Mouse (Mus musculus) gastrocnemius, adult 18-20 months (tissue): ENCODE results near the gene Hs6st1. TPM values are rescaled to one million over a fixed set of nuclear protein-coding genes. Genes with fewer than 3 reads are reported as not detected.
"Not testable (repeated sequence)": the region's sequence is repeated elsewhere in the genome, so short reads cannot be mapped to it uniquely, and the experiment has no call there.

Source experiments
- DNase-seq: peaks from one replicate; pipeline ENCODE4 v3.0.0; 2021; ENCODE audit warnings: low spot score
- long read RNA-seq, 2 experiments: library from polyadenylated mRNA; stranded (forward); transcript quantifications; one replicate each; pipeline ENCODE4 v2.0.0; 2021
- total RNA-seq, 2 experiments: library from RNA; stranded (reverse); gene quantifications; 2 replicates each; pipeline ENCODE4 v1.2.3; 2021

Gene Hs6st1
- total RNA-seq, result 10 to 100 TPM; 19.7 to 22.0 TPM
- long read RNA-seq, experiment 1, transcript Hs6st1-201 (2 exons, 3,719 nt), result major isoform, 16 of 25 reads
- long read RNA-seq, experiment 1, transcript Hs6st1-202 (1 exons, 3,291 nt), result minor isoform, 7 of 25 reads
- long read RNA-seq, experiment 1, partial matches to known transcripts, result 0 of 25 reads
- long read RNA-seq, experiment 1, other reads (novel, unspliced or antisense), result 2 of 25 reads
- long read RNA-seq, experiment 2, transcript Hs6st1-202 (1 exons, 3,291 nt), result minor isoform, 6 of 24 reads
- long read RNA-seq, experiment 2, transcript Hs6st1-201 (2 exons, 3,719 nt), result major isoform, 16 of 24 reads
- long read RNA-seq, experiment 2, partial matches to known transcripts, result 0 of 24 reads
- long read RNA-seq, experiment 2, other reads (novel, unspliced or antisense), result 2 of 24 reads

DNA sequence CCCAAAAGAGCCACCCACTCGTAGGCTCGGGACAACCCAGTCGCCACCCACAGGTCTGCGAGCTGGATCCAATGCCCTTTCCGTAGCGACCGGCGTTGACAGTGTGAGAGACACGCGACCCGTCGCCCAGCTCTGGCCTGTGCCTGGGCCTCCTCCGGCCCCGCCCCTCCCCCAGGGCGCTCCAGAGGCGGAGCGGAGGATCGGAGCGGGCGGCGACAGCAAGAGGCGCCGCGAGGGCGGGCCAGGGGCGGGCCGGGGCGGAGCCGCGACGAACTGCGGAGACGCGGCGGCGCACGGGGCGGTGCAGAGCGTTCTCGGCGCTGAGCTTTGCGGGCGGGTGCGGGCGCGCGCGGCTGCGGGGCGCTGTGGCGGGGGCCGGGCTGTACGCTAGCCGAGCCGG is at the start of gene Hs6st1:
Gene Hs6st1, plus strand, starts transcription at position 325 of the 400 bp plus-strand sequence.
- peak; percentile 92 for DNase-seq

DNA sequence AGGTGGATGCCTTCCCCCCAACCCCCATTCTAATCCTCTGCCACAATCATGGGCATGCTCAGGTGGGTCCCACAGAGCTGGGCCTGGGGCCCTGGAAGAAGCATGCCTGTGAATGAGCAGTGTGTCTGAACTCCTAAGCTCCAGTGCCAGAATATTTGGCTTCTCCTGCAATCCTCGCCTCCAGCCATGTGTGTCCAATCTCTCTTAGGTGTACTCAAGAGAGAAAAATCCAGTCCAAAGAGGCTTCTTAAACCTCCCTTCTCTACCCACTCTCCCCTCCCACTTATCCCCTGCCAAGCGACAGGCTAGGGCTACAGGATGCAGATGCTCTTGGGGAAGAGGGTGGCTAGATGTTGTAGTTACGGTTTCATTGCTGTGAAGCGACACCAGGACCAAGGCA is 49.6 kb upstream of the Hs6st1 start:
- no peak for DNase-seq

DNA sequence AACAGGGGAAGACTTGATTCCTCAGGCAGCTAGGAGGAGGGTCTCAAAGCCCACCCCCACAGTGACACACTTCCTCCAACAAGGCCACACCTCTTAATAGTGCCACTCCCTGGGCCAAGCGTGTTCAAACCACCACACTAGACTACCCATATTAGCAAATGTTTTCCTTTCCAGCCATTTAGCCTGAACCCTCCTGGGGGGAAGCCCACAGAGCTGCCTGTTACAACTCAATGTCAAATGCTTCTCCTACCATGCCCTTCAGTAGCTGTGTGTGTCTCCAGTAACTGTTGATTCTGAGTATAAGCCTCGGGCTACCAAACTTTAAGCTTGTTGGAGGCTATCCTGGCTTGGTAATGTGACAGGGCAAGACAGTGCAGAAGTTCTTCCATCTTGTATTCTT is 49.0 kb upstream of the Hs6st1 start:
- DNase-seq, result no peak

DNA sequence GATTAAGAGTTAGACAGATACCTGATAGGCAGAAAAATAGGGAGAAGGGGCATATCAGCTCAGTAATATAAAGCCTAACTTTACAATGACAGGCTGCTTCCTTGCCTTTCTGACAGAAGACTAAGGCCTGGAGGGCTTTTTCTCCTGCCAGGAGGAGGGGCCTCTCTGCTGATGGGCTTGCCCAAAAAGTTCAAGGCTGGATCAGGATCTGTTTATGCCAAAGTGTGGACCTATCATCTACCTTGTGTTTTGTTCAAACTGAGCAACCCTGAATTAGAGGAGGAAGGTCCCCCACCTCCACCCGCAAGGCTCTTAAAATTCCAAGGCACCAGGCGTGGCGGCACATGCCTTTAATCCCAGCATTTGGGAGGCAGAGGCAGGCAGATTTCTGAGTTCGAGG is 47.9 kb upstream of the Hs6st1 start:
- DNase-seq, result no peak

DNA sequence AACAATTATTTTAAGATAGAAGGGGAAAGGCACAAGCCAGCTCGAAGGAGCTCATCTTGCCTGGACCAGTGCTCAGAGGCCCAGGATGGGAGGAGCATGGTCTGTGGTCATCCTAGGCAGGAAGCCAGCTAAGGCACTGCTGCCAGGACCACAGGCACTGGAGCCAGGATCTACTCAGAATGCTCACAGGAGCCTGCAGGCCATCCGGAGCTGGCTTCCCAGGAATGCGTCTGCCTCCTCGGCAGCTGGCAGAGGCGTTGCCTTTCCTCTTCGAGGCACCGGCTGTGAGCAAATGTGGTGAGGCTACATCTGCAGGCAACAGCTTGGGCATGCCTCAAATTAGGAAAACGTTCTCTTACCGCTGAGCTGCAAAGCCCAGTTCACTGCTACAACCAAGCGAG is 37.8 kb upstream of the Hs6st1 start:
- peak; percentile 82 for DNase-seq

DNA sequence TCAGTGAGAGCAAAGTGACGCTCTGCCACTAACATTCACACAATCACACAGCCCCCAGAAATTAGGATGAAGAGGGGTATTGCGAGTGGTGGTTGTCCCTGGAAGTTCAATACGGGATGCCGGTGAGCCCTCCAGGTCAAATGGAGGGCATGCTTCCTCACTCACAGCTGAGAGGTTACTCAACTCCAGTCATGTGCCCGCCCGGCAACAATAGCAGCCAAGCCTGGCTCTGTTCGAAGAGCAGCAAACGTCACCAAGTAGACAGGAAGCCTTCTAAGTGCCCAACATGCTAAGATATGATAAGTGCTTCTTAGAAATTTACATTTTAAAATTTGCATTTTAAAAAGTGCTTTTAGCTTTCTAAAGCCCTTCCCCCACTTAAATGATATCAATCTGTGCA is 29.4 kb upstream of the Hs6st1 start:
- DNase-seq, result no peak

DNA sequence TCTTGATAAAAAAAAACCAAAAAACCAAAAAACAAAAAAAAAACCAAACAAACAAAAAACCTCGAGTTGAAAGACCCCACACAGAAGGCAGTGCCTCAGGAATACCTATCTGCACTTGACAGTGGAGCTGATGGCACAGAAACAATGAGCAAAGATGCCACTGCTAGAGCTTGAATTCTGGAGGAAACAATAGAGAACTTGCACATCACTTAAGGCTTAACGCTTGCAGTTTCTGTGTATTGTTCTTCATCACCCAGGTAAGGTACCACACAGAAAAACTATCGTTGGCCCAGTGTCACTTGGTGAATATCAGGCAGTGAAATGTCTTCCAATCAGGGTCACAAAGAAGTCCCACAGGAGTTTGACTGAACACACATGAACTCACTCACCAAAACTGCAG is 26.1 kb upstream of the Hs6st1 start:
- no peak for DNase-seq

DNA sequence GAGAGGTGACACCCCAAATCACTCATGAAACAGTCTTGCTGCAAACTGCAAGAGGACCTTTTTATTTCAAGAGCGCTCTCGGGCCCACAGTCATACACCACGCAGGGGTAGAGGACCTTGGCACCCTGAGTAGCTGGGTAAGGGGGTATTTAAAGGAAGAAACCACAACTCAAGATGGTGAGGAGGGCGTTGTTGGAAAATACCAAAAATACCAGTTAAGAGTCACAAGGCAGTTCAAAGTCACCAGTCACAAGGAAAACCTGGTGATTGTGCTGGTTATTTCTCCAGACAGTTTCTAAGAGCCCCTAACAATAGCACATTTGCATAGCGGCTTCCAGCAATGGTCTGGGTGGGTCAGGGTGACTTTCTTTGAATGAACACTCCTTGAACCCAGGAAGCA is 24.4 kb upstream of the Hs6st1 start:
- not testable (repeated sequence) for DNase-seq

DNA sequence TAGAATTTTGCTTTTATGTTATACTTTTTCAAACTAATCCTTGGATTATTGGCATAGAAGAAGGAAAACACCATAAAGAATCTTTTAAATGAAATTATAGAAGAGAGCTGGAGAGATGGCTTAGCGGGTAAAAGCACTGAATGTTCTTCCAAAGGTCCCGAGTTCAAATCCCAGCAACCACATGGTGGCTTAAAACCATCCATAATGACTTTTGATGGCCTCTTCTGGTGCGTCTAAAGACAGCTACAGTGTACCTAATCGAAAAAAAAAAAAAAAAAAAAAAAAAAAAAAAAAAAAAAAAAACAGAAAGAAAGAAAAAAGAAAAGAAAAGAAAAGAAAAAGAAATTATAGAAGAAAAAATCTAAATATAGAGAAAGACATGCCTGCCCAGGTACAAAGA is 23.9 kb upstream of the Hs6st1 start:
- no peak for DNase-seq

DNA sequence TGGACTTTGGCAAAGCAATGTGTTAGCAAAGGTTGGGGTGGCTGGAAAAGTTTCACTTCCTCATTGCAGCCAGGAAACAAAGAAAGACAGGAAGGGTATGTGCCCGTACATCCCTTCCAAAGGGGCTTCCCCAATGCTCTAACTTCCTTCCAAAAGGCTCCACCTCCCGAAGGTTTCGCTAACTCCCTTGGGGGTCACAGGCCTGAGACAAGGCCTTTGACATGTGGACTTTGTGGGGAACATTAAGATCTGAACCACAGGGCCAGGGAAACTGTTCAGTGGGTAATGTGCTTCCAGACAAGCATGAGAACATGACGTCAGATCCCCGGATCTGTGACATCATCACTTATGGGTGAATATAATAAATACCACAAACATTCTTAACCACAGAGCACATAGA is 15.5 kb upstream of the Hs6st1 start:
- no peak for DNase-seq

DNA sequence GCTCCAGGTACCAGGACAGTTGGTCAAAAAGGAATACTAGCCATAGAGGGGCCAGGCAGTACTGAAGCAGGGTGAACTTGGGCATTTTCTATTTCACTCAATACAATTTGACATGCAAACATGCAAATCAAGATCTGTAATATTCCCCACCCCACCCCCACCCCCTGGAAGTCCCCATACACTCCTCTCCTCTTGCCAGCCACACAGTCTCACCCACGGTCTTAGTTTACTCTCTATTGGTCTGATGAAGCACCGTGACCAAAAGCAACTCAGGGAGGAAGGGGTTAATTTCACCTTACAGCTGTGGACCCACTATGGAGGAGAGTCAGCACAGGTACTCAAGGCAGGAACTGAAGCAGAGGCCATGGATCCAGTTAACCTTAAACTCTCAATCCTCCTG is 14.6 kb upstream of the Hs6st1 start:
- no peak for DNase-seq

DNA sequence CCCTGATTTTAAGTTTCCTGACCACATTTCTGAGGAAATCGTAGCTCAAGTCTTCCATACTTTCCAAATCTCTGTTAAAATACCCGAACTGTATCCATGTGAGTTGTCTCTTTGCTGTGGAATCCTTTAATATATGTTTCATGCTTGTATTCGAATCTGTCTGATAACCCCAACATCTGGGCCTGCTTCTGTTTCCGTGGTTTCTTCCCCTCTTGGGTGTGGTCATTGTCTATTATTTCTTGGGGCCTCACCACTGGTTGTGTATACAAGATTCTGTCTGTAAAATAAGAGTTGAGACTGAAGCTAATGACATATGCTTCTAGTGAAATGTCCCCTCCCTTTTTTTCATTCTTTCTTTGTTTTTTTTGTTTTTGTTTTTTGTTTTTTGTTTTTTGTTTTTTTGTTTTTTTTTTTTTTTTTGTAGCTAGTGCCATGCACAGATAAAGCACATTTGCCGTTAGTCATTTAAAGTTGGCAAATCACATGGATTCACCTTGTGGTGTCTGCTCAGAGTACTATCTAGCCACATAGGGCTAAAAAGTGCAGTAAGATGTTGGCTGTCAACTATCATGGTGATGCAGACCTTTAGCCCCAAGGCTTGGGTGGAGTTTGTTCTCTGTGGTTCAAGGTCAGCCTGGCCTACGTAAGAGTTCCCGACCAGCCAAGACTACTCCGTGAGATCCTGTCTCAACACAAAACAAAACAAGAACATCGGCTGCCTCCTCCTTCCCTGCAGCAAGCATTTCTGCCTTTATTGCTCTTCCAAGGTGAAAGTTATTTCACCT is 13.8 kb upstream of the Hs6st1 start:
- DNase-seq, result no peak

DNA sequence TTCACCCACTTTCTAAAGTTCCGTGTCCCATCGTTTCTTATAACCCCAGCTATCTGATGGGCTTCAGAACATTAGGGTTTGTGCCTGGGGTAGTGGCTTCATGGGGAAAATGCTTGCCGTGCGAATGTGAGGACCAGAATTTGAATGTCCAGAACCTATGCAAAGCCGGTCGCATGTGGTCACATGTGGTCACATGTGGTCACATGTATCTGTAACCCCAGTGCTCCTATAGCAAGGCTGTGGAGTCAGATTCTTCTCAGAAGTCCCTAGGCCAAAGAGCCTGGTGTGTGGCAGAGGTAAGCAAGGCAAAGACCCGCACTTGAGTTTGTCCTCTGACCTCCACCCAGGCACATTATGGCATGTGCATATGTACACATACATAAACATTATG is 13.2 kb upstream of the Hs6st1 start:
- no peak for DNase-seq

DNA sequence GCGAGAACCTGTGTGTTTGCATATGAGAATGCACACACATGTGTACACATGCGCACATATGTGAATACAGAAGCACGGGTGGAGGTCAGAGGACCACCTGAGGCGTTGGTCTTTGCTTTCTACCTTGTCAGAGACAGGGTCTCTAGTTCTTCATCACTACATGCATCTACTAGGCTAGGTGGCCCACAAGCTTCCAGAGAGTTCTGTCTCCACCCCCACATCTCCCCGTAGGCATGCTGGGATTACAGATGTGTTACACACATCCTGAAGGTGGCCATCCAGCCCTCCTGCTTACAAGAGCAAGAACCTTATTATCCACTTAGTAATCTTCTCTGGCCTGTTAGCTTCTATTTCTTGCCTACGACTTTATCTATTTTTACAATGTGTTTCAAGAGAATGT is 8.8 kb upstream of the Hs6st1 start:
- DNase-seq, result no peak

DNA sequence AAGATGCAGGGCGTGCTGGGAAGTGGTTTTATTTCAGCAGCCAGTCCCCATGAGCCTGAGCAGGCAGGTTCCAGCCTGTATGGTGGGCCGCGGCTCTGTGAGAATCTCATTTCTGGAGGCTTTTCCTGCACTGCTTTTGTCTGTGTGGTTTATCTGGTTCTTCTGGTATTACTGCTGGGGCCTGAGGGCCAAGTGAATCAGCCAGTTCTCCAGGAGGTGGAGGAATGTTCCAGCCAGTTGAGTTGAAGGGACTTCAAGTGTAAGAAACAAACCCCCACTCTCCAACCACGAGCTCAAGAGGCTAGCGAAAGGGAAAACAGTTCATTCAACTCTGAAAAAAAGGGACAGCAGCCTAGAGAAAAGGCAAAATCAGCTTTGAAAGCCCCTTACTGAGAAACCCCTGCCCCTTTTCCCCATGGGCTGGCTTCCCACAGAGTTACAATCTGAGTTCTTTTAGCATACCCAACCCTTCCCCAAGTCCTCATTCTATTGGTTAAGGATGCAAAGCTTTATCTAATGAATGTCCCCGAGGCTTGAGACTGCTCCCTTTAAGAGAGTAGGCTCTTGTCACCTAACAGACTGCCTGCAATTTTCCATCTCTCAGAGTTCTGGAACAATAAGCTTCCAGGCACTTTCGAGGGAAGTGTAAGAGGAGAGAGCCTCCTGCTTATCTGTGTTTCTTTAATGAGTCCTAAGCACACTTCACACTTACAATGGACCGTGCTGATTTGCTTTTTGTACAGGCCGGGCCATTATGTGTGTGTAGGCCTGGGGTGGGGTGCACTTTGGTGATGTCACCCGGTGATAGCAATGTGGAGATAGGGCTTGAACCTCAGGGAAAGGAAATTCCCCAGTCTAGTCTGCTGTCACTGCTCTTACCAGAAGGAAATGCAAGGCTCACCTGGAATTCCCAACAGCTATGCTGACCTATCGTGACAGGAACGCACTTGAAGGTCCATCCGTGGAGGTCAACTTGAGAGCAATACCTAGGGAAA is 7.9 kb upstream of the Hs6st1 start:
- DNase-seq, result no peak

DNA sequence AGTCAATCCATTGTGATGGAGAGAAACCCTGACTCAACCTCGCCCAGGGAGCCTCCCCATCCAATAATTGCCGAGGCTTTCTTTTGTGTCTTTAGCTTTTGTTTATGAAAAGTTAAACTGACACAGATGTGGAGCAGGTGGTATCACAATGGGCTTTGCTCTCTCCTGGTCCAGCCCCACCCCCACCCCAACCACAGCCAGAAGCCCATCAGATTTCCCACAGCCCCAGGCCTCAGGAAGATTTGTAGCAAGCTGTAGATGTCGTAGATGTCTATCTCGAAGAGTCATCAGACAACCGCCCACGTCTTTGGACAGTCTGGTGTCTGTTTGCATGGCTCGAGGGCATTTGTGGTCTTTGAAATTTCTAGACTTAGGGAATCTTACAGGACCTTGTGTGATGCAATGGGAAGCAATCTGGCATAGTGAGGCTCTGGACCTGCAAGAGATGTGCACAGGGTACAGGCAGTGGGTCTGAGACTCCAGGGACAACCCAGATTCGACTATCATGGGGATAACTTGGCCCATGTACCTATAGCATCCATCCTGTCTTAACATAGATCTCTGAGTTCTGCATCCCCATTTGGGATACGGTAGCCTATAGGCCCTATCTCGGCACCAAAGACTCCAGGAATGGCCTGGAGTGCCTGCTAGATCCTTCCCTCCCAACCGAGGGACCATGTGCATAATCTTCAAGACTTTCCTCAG is 6.8 kb upstream of the Hs6st1 start:
- no peak for DNase-seq

DNA sequence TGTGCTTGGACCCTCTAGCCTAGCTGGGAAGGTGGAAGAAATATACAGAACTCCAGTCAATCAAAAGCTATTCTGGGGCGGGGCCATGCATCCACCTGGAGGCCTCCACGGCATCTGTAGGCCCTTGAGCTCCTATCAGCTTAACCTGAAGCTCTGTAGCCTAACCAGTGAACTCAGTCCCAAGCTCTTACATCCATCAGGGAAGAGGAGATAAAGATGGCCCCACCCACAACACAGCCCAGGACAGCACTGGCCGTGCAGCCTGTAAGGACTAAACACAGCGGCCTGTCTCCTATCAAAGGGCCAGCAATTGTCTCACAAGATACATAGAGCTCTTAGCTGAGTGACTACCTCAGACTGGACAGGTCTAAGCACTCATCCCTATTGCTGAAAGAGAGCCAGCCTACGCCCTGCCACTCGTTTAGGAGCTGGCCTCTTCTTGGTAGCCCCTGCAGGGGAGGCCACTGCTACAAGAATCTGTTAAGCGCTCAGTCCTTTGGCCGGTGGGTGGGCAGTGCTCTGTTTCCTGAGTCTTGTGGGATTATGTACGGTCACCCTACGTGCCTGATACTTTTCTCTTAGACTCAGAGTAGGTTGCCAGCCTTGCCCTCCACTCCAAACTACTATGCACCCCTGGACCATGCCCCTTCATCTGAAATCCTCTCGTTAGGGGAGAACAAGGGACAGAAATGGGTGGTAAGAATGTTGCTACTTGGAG is 6.0 kb upstream of the Hs6st1 start:
- DNase-seq, result no peak

DNA sequence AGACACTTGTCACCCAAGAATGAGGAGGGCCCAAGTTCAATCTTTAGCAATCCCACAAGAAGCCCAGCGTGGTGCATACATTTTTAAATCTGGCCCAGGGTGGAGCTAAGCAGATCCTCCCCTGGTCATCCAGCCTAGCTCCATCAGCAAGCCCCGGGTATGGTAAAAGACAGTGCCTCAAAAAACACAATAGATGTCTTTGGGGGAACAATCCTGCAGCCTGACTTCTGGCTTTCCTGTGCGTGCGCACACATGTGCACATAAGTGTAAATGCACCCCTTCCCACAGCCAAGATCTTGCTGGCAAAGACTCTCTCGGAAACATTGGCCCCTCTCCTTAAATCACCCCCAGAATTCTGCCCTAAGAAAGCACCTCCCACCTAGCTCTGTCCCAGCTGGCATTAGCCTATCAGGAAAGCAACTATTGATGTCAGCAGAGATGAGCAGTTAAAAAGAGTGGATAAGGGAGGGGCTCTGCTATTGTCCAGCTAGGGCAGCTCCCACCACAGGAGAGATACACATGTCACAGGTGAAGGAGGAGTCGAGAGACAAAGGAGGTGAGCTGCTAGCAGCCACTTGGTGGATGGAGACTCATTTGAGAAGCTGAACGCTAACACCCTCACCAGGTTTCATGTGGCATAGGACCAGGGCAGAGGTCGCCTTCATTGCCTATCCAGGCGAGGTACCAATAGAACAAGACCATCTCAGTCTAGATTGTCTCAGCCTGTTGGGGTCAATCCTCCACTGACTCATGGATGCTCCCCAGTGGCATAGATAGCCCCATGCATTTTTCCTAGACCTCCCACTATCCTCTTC is 5.2 kb upstream of the Hs6st1 start:
- DNase-seq, result no peak

DNA sequence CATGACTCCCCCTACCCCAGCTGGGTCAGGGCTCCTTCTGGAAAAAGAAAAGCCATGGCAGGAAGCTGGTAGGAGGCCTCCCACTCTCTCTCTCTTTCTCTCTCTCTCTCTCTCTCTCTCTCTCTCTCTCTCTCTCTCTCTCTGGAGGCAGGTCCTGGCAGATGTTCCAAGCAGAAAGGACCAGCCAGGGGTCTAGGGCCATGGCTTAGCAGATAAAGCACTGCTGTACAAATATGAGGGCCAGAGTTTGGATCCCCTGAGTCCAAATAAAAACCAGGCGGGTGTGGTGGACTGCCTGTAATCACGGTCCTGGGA is 4.6 kb upstream of the Hs6st1 start:
- no peak for DNase-seq

DNA sequence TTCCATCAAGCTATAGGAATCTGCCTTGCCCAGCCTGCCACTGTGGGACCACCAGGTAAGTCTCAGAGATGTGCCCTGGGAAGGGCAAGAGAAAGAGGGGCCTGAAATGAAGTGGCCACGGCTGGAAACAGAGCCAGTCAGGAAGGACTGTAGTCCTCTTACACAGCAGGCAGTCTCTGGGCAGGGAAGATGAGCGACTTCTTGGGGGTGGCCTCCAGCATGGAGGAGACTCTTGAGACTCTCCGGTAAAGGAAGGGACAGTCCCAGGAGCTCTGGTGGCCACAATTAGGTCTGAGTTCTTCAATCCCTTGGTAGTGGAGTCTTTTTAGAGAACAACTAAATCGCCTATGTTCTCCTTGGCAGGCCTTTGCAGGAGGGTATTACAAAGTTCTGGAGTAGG is 4.0 kb upstream of the Hs6st1 start:
- no peak for DNase-seq
